Mouse (Mus musculus): Measurements from ENCODE around the gene Adap2.

The Adap2 gene

GRCm38 (mm10) chr11:80196351-80196750 lies 42.4 kb downstream of the Adap2 start:
- DNase-seq (ENCODE audit: extremely low spot score, low spot score): no peak

DNA sequence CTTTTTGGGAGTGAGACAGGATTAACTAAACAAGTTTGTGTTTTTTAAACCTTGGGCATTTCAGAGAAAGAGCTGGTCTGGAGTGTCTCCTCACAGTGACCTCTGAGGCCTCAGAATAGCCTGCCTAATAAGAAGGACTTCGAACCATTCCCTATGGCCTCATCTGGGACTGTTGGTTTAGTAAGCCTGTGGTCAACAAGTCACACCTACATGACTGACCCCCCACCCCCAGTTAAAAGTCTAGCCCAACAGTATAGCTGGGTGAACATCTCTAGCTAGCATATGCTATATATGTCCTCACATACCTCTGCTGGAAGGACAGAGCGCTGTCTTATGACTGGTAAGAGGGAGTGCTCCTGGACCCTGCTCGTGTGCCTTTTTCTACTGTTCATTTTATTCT lies 45.4 kb downstream of the Adap2 start:
- no peak for DNase-seq (ENCODE audit: extremely low spot score, low spot score)

DNA sequence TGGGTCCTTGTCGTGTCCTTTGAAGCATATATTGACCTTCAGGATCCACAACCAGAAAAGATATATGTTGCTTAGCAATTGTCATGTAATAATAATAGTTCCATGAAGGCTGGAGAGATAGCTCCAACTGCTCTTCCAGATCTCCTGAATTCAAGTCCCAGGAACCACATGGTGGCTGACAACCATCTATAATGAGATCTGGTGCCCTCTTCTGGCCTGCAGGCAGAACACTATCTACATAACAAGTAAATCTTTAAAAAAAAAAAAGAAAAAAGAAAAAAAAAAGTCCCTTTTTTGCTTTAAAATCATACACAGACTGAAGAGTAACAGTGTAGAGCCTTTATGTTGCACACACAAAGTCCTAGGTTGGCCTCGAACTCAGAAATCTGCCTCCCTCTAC lies 45.9 kb downstream of the Adap2 start:
- DNase-seq (ENCODE audit: extremely low spot score, low spot score): no peak

DNA sequence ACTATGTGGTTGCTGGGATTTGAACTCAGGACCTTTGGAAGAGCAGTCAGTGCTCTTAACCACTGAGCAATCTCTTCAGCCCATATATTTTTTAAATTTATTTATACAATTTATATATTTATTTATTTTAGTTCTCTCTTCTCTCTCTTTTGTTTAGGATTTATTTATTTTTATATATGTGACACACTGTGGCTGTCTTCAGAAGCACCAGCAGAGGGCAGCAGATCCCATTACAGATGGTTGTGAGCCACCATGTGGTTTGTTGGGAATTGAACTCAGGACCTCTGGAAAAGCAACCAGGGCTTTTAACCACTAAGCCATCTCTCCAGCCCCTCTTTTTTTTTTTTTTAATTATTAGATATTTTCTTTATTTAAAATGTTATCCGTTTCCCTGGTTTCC lies 46.4 kb downstream of the Adap2 start:
- no peak for DNase-seq (ENCODE audit: extremely low spot score, low spot score)

DNA sequence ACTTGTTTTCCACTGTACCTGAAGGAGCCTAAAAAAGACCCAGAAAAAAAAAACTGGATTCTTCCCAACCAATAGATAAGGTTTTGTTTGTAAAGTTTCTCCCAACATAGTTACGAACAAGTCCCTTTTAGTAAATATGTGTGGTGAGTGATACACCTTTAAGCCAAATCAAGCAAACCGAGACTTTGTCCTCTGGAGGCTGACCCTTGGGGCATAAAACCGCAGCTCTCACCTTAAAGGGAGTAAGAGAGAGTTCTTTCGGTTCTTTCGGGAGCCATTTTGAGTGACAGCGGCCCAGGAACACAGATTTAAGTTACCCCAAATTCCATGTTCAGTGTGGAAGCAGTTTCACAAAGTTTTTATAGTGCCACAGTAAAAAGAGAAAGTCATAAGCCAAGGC lies 48.4 kb downstream of the Adap2 start:
- DNase-seq (ENCODE audit: extremely low spot score, low spot score): no peak

DNA sequence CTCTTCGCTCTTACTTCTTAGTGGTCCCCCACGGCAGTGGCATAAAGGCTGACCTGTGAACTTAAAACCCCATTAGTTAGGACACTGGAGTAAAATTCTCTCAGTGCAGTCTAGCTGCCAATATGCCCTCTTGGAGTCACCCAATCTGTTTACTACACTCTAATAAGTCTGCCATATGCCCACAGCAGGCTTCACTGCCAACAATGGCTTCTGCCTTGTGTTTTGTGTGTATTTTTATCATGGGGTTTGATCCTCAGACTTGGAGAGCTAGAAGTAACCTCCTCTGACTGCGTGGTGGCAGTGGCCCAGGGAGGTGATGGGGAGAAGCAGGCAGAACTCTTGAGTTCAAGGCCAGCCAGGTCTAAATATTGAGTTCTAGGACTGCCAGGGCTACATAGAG lies 50.1 kb downstream of the Adap2 start:
- no peak for DNase-seq (ENCODE audit: extremely low spot score, low spot score)

DNA sequence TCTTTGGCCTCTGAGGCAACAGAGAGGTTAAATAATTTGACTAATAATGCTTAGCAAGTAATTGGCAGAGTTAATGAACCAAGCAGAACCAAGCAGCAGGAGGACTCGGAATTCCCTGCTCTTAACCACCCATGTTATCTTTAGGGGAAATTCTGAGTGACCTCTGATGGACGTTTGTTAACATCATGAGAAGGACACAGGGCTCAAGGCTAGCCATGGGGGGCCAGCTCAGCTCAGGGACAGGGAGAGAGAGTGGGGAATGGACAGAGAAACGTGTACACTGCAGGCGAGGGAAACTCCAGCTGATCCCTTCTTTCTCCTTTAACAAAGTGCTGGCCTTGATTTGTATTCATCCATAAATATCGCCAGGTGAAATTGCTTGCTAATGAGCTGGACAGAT lies 51.0 kb downstream of the Adap2 start:
- DNase-seq (ENCODE audit: extremely low spot score, low spot score): no peak

DNA sequence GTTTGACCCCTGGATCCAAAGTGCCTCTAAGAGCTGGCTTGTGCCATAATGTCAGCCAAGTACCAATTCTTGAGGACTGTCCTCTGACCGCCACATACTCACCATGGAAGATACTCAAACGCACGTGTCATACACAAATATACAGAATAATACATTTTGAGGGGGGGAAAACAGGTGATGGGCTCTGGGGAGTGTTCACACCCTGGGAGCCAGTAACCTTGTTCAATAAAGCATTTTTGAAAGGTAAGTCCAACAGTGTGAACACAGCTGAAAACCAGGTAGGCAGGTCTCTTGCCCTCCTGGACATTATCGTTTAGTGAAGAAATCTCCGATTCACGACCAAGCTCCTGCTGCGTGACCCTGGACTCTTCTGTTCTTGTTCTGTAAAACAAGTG lies 54.6 kb downstream of the Adap2 start:
- DNase-seq (ENCODE audit: extremely low spot score, low spot score): no peak

DNA sequence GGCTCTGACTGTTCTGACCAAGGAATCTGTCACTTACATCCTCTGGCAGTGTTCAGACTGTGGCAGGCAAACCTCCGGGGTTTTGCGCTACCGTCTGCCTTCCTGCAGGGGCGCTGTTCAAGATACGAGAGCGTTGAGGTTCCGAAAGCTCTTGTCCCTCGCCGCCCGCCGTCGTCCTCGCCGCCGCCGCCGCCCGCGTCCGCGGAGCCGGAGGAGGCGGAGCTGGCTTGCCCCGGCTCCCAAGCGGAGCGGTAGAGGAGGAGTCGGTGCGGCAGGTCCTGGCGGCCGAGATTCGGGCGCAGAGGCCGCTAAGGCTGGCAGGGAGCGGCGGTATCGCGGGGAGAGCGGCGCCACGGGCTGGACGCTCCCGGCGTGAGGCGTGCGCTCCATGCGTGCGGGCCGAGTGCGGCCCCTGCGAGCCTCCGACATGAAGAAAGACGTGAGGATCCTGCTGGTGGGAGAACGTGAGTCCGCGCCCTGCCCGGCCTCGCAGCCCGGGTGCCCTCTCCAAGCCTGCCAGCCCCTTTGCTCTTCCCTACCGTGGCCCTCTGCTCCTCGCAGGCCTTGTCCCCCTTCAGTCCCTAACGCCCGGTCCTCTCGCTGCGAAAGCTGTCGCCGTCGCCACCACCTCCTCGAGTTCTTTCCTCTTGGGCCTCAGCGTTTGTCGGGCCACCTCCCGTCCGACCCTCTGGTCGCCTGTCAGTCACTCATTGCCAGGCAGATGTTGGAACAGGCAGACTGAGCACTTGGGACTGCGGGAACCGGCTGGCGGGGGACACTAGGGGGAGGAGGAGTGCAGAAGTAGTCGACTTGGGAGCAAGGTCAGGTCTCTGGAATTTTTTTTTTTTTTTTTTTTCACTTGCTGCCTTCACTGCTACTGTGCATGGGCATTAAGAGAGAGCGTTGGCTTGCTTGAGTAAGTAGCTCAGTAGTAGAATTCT lies 55.2 kb downstream of the Adap2 start, which contains the start of gene Rhot1:
Gene Rhot1 (plus strand): TSS at position 160 of the 941 bp plus-strand sequence.
- DNase-seq (ENCODE audit: extremely low spot score, low spot score): peak; percentile 98

DNA sequence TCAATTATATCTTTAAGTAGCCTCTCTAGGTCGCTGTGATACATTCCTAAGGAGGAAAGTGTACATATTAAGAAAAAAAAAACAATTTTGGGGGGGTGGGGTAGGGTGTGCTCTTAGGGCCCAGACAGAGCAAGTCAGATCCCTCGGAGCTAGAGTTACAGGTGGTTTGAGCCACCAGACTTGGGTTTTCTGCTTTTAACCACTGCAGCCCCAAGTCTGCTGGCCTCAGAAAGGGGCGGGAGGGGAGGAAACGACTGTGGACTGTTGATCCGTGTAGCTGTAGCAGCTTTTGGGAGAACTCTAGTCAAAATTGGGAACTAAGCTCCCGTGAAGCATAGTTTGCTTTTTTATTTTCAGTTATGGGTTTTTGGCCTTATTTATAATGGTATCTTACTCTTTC lies 56.4 kb downstream of the Adap2 start:
- DNase-seq (ENCODE audit: extremely low spot score, low spot score): no peak

DNA sequence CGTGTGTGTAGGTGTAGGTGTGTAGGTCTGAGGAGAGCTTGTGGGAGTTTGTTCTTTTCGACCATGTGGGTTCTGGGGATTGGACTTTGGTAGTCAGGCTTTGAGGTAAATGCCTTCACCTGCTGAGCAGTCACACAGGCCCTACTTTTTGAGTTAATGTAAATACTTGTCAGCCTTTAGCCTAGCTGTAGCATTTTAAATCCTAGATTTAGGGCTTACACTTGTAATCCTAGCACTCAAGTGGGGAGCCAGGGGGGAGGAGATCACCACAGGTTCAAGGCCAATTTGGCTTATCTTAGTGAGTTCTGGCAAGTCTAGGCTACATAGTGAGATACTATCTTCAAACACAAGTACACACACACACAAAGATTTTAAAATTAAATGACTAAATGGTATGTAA lies 58.4 kb downstream of the Adap2 start:
- no peak for DNase-seq (ENCODE audit: extremely low spot score, low spot score)

GRCm38 (mm10) chr11:80215291-80215690 lies 61.4 kb downstream of the Adap2 start:
- DNase-seq (ENCODE audit: extremely low spot score, low spot score): no peak

DNA sequence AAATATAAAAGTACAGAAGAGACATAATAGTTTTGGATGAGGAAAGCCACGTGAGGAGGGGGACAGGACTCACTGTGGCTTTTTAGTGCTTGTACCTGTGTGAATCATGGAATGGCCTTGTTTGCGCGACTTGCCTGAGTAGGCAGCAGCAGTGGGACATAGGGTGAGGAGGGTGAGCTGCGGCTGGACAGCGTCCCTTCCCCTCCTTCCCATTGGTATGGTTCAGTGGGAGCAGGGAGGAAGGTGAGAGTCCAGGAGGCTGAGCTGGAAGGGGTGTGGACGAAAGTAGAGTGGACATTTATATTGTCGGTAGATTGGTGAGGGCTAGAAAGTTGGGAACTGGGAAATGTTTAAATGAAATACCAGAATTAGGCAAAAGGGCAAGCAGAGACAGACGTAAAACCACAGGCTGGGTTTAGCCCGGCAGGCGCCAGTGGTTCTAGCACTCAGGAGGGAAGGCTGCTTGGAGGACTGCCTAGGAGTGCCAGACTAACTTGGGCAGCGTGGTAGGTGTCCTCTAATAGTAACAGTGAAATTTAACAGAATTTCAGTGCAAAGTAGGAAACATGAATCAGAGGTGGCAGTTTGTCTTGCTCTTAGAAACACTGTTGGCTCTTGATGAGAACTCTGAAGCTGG lies 64.9 kb downstream of the Adap2 start:
- DNase-seq (ENCODE audit: extremely low spot score, low spot score): no peak
